Mouse (Mus musculus) forebrain, embryonic 13.5 days (tissue): Measurements from ENCODE around the gene Smn1. TPM values are rescaled to one million over a fixed set of nuclear protein-coding genes. Genes with fewer than 3 reads are reported as not detected.
A peak's percentile ranks its signal among the peaks of the same experiment; 100 is the strongest.

ENCODE experiments used
- ATAC-seq: fragments of 200-750 bp; cut with Nextera tagmentation; 2 replicates; pipeline ENCODE4 v1.8.0; 2017
- H3K27ac ChIP-seq: fragments of 300-500 bp; sonication (generic); 2 replicates; pipeline ENCODE4 v1.5.1; 2015; ENCODE audit warnings: inconsistent platforms, mild to moderate bottlenecking, moderate library complexity
- H3K27me3 ChIP-seq: fragments of 300-500 bp; sonication (generic); 2 replicates; pipeline ENCODE4 v1.6.1; 2015; ENCODE audit warnings: mild to moderate bottlenecking, inconsistent platforms
- H3K36me3 ChIP-seq: fragments of 300-500 bp; sonication (generic); 2 replicates; pipeline ENCODE4 v1.6.1; 2015; ENCODE audit warnings: mild to moderate bottlenecking, inconsistent platforms; ENCODE audit not compliant: poor library complexity, severe bottlenecking
- H3K4me1 ChIP-seq: fragments of 300-500 bp; sonication (generic); 2 replicates; pipeline ENCODE4 v1.6.1; 2015; ENCODE audit warnings: inconsistent platforms
- H3K4me2 ChIP-seq: fragments of 300-500 bp; sonication (generic); 2 replicates; pipeline ENCODE4 v1.6.1; 2015; ENCODE audit warnings: inconsistent platforms, mild to moderate bottlenecking, moderate library complexity
- H3K4me3 ChIP-seq: fragments of 300-500 bp; sonication (generic); 2 replicates; pipeline ENCODE4 v1.5.1; 2015; ENCODE audit warnings: mild to moderate bottlenecking, inconsistent platforms
- H3K9ac ChIP-seq: fragments of 300-500 bp; sonication (generic); 2 replicates; pipeline ENCODE4 v1.6.1; 2015; ENCODE audit warnings: mild to moderate bottlenecking, inconsistent platforms
- H3K9me3 ChIP-seq: fragments of 300-500 bp; sonication (generic); replicated peaks from 2 replicates; pipeline ENCODE4 v1.6.1; 2016; ENCODE audit warnings: inconsistent platforms
- WGBS: fragments of 180-500 bp; shearing (Covaris S2); methylation state at CpG from one replicate; pipeline ENCODE4 v1.1.7; 2015; 5-methylcytosine and 5-hydroxymethylcytosine counted together
- polyA plus RNA-seq: library from polyadenylated mRNA; unstranded; fragments of >200 nt; fragmentation: Nextera tagmentation; extraction: Ambion mirVana; gene quantifications from 2 replicates; pipeline ENCODE4 v1.2.1, GENCODE M21; 2015

Smn1 gene
- 50.4 and 57.9 TPM in 2 replicates for polyA plus RNA-seq

- H3K36me3 ChIP-seq = peaks cover 30% of the 10 kb centered on the region
- no peaks in the 10 kb centered on the region for H3K27me3 ChIP-seq
- H3K9me3 ChIP-seq = no peaks in the 10 kb centered on the region
- H3K9ac ChIP-seq = peak within 1 kb of the TSS; percentile 90
- peak within 1 kb of the TSS; percentile 94 for H3K4me3 ChIP-seq
- H3K4me1 ChIP-seq = peaks cover 14% of the 10 kb centered on the region
- no peak within 1 kb of the TSS; the same call in 1 of the 2 replicates for H3K27ac ChIP-seq
- peak; percentile 99 for ATAC-seq
- peak within 1 kb of the TSS; percentile 97 for H3K4me2 ChIP-seq
- WGBS = 4% methylated on average over 42 of the region's 42 CpGs
Observed at GRCm38 (mm10) chr13:100124423-100125257, at the start of gene Smn1. Gene Smn1, plus strand, starts transcription at chr13:100124852.

GRCm38 (mm10) chr13:100098808-100099207, 25.8 kb upstream of the Smn1 start:
- no peak overlapping the region for H3K9ac ChIP-seq

GRCm38 (mm10) chr13:100103052-100103658, 21.5 kb upstream of the Smn1 start:
- Histone ChIP-seq H3K36me3 (peaks cover 7% of the 10 kb centered on the region), H3K4me1 (peaks cover 17% of the 10 kb centered on the region), H3K9me3 (no peaks in the 10 kb centered on the region), H3K27ac (peak overlapping the region; percentile 65), H3K4me2 (peak overlapping the region; percentile 81), H3K9ac (peak overlapping the region; percentile 91), H3K27me3 (peaks cover 6% of the 10 kb centered on the region; the same call in 1 of the 2 replicates), H3K4me3 (peak overlapping the region; percentile 100)
- no peak for ATAC-seq
- WGBS = 7% methylated on average over 15 of the region's 15 CpGs

More at GRCm38 (mm10) chr13:100098808-100099207, 25.8 kb upstream of the Smn1 start:
- no peak for ATAC-seq
- Histone ChIP-seq H3K9me3 (no peaks in the 10 kb centered on the region), H3K36me3 (peaks cover 48% of the 10 kb centered on the region), H3K4me2 (no peak overlapping the region), H3K4me1 (peaks cover 17% of the 10 kb centered on the region), H3K27me3 (no peaks in the 10 kb centered on the region), H3K4me3 (no peak overlapping the region), H3K27ac (no peak overlapping the region)
- 92% methylated on average over 6 of the region's 6 CpGs for WGBS

- WGBS = under 1% methylated on average over 44 of the region's 44 CpGs
- H3K9me3 ChIP-seq = no peaks in the 10 kb centered on the region
- H3K27ac ChIP-seq = peak within 1 kb of the TSS; percentile 65
- peaks cover 3% of the 10 kb centered on the region for H3K36me3 ChIP-seq
- H3K4me1 ChIP-seq = peaks cover 21% of the 10 kb centered on the region
- peaks cover 6% of the 10 kb centered on the region; the same call in 1 of the 2 replicates for H3K27me3 ChIP-seq
- H3K9ac ChIP-seq = peak within 1 kb of the TSS; percentile 91
- ATAC-seq = peak; percentile 84
- H3K4me3 ChIP-seq = peak within 1 kb of the TSS; percentile 100
- peak within 1 kb of the TSS; percentile 81 for H3K4me2 ChIP-seq
Observed at GRCm38 (mm10) chr13:100103748-100104254, 20.9 kb upstream of the Smn1 start, which contains the start of gene Bdp1. Gene Bdp1, minus strand, starts transcription at chr13:100104070.

- Histone ChIP-seq H3K27ac (peak within 1 kb of the TSS; percentile 59; the same call in 1 of the 2 replicates), H3K9ac (peak within 1 kb of the TSS; percentile 87), H3K4me3 (peak within 1 kb of the TSS; percentile 84), H3K4me2 (peak within 1 kb of the TSS; percentile 85), H3K9me3 (no peaks in the 10 kb centered on the region), H3K36me3 (peaks cover 12% of the 10 kb centered on the region), H3K4me1 (peaks cover 18% of the 10 kb centered on the region), H3K27me3 (peaks cover 6% of the 10 kb centered on the region; the same call in 1 of the 2 replicates)
- 1% methylated on average over 68 of the region's 76 CpGs for WGBS
- ATAC-seq = peak; percentile 76
Observed at GRCm38 (mm10) chr13:100107652-100108472, 16.8 kb upstream of the Smn1 start, which contains the start of gene Serf1. Gene Serf1, plus strand, starts transcription at chr13:100108012.

GRCm38 (mm10) chr13:100112218-100112972, 12.3 kb upstream of the Smn1 start:
- Histone ChIP-seq H3K9ac (no peak overlapping the region), H3K4me3 (no peak overlapping the region), H3K4me1 (peaks cover 12% of the 10 kb centered on the region), H3K4me2 (no peak overlapping the region), H3K36me3 (peaks cover 40% of the 10 kb centered on the region), H3K9me3 (no peaks in the 10 kb centered on the region), H3K27me3 (no peaks in the 10 kb centered on the region), H3K27ac (no peak overlapping the region)
- 45% methylated on average over 5 of the region's 5 CpGs for WGBS
- no peak for ATAC-seq

GRCm38 (mm10) chr13:100123970-100124369, 682 bp upstream of the Smn1 start:
- peak overlapping the region; percentile 97 for H3K4me2 ChIP-seq
- no peaks in the 10 kb centered on the region for H3K9me3 ChIP-seq
- no peak overlapping the region for H3K27ac ChIP-seq
- H3K27me3 ChIP-seq = no peaks in the 10 kb centered on the region
- 95% methylated on average over 3 of the region's 3 CpGs for WGBS
- H3K4me1 ChIP-seq = peaks cover 14% of the 10 kb centered on the region
- no peak overlapping the region for H3K9ac ChIP-seq
- ATAC-seq = peak; percentile 12; the same call in 1 of the 2 replicates
- H3K36me3 ChIP-seq = peaks cover 23% of the 10 kb centered on the region
- peak overlapping the region; percentile 94 for H3K4me3 ChIP-seq

- Histone ChIP-seq H3K4me3 (peak overlapping the region; percentile 94), H3K9me3 (no peaks in the 10 kb centered on the region), H3K4me1 (peaks cover 14% of the 10 kb centered on the region), H3K36me3 (peaks cover 36% of the 10 kb centered on the region), H3K4me2 (peak overlapping the region; percentile 97), H3K27ac (no peak overlapping the region), H3K27me3 (no peaks in the 10 kb centered on the region), H3K9ac (peak overlapping the region; percentile 90)
- WGBS = 4% methylated on average over 10 of the region's 10 CpGs
- peak; percentile 48; the same call in 1 of the 2 replicates for ATAC-seq
Observed at GRCm38 (mm10) chr13:100125258-100125643, 599 bp downstream of the Smn1 start.

GRCm38 (mm10) chr13:100141646-100142314, 17.1 kb downstream of the Smn1 start:
- ATAC-seq = no peak
- H3K27me3 ChIP-seq = no peaks in the 10 kb centered on the region
- H3K36me3 ChIP-seq = peaks cover 23% of the 10 kb centered on the region
- H3K9ac ChIP-seq = no peak overlapping the region
- no peak overlapping the region for H3K4me3 ChIP-seq
- no peaks in the 10 kb centered on the region for H3K4me1 ChIP-seq
- H3K4me2 ChIP-seq = no peak overlapping the region
- 88% methylated on average over 8 of the region's 8 CpGs for WGBS
- H3K27ac ChIP-seq = no peak overlapping the region
- H3K9me3 ChIP-seq = no peaks in the 10 kb centered on the region

- no peak overlapping the region for H3K4me2 ChIP-seq
- WGBS = 57% methylated on average over 1 of the region's 1 CpGs
- ATAC-seq = no peak
Observed at GRCm38 (mm10) chr13:100152659-100153058, 28.0 kb downstream of the Smn1 start.

More at GRCm38 (mm10) chr13:100152659-100153058, 28.0 kb downstream of the Smn1 start:
- Histone ChIP-seq H3K27ac (no peak overlapping the region), H3K36me3 (no peaks in the 10 kb centered on the region), H3K9me3 (no peaks in the 10 kb centered on the region), H3K9ac (no peak overlapping the region), H3K27me3 (no peaks in the 10 kb centered on the region), H3K4me3 (no peak overlapping the region), H3K4me1 (no peaks in the 10 kb centered on the region)
